In genomic region chr13:56522081-56522820, GRCm38 (mm10) we compare ENCODE assay signal across 8 mouse cellular contexts. TPM values are rescaled to one million over a fixed set of nuclear protein-coding genes. Genes with fewer than 3 reads are reported as not detected.
DNase-seq lines count a peak whose midpoint lies in the region; ATAC-seq lines count a peak whose summit lies in the region.

Gene Fbxl21 (plus strand): TSS chr13:56522472.

- H3K4me3 ChIP-seq in heart, embryonic 12.5 days: peak within 1 kb of the TSS; percentile 87
- H3K4me3 ChIP-seq in kidney, embryonic 16.5 days (ENCODE audit: low read length): peak within 1 kb of the TSS; percentile 75

- peaks cover 3% of the 10 kb centered on the region; the same call in 1 of the 2 replicates for H3K27me3 ChIP-seq in heart, embryonic 12.5 days (replicated peaks)
- no peaks in the 10 kb centered on the region for H3K27me3 ChIP-seq in kidney, embryonic 16.5 days (ENCODE audit: insufficient read depth, low read length)

- H3K9me3 ChIP-seq in heart, embryonic 12.5 days (replicated peaks): no peaks in the 10 kb centered on the region
- no peaks in the 10 kb centered on the region for H3K9me3 ChIP-seq in kidney, embryonic 16.5 days (ENCODE audit: low read length)

- H3K27ac ChIP-seq in heart, embryonic 12.5 days (ENCODE audit: poor library complexity, severe bottlenecking): peak within 1 kb of the TSS; percentile 28; the same call in 1 of the 2 replicates
- H3K27ac ChIP-seq in kidney, embryonic 16.5 days (ENCODE audit: low read length): peak within 1 kb of the TSS; percentile 52; the same call in 1 of the 2 replicates

- no peaks in the 10 kb centered on the region for H3K4me1 ChIP-seq in heart, embryonic 12.5 days (replicated peaks)
- no peaks in the 10 kb centered on the region for H3K4me1 ChIP-seq in kidney, embryonic 16.5 days (ENCODE audit: insufficient read depth, low read length)

- peak within 1 kb of the TSS; percentile 88 for H3K9ac ChIP-seq in heart, embryonic 12.5 days
- peak within 1 kb of the TSS; percentile 74 for H3K9ac ChIP-seq in kidney, embryonic 16.5 days (replicated peaks; ENCODE audit: low read length)

- ATAC-seq in heart, embryonic 12.5 days (ENCODE audit: insufficient number of reproducible peaks, low FRiP score): peak; percentile 97
- peak; percentile 99 for ATAC-seq in kidney, embryonic 16.5 days (ENCODE audit: low FRiP score, low TSS enrichment)

- peak; percentile 88 for DNase-seq in CD4-positive helper T cell, adult 2 months (ENCODE audit: low read depth, low spot score)
- DNase-seq in c-Kit-negative CD71-positive TER-119-positive erythroid progenitor cells, embryonic 14.5 days (ENCODE audit: low read depth, low spot score): peak; percentile 29
- DNase-seq in fat pad, adult 2 months (ENCODE audit: extremely low read depth, low read depth, low spot score): peak; percentile 23
- DNase-seq in liver: peak; percentile 93
- DNase-seq in monocyte, adult 2 months (ENCODE audit: low read depth in 1 of 2, low spot score in 2 of 2): peak; percentile 65 to 78
- peak; percentile 77 to 84 for DNase-seq in spleen, postnatal 14 days (ENCODE audit: low spot score in 2 of 2)

- H3K36me3 ChIP-seq in heart, embryonic 12.5 days: no peaks in the 10 kb centered on the region
- no peaks in the 10 kb centered on the region for H3K36me3 ChIP-seq in kidney, embryonic 16.5 days (ENCODE audit: insufficient read depth, low read length)

- H3K4me2 ChIP-seq in heart, embryonic 12.5 days: peak within 1 kb of the TSS; percentile 99
- peak within 1 kb of the TSS; percentile 95 for H3K4me2 ChIP-seq in kidney, embryonic 16.5 days (replicated peaks; ENCODE audit: low read depth, low read length)

- 1% methylated on average over 56 of the region's 56 CpGs for WGBS in heart, embryonic 12.5 days
- WGBS in kidney, embryonic 16.5 days: under 1% methylated on average over 56 of the region's 56 CpGs

RNA-seq across cellular contexts. Expression of gene Fbxl21, which starts in this region (rescaled TPM):
- polyA plus RNA-seq in heart, embryonic 12.5 days (2016; fragmentation: Nextera tagmentation; extraction: Ambion mirVana): 1.0 and 1.3 TPM in 2 replicates
- polyA plus RNA-seq in kidney, embryonic 16.5 days (2015; fragmentation: Nextera tagmentation; extraction: Ambion mirVana): 2.0 and 2.8 TPM in 2 replicates

Comparison
In these comparisons a context has a peak if more than half of its experiments do, and no peak if none do; other contexts are left out.
1. Peak in every context shown above with its lines: DNase-seq, ATAC-seq, H3K4me3 ChIP-seq and H3K27ac ChIP-seq.
2. DNase-seq: peak in every context shown above with its lines; median percentile 93 in liver; 88 in CD4-positive helper T cell, adult 2 months; 80 in spleen, postnatal 14 days; 72 in monocyte, adult 2 months; 29 in c-Kit-negative CD71-positive TER-119-positive erythroid progenitor cells, embryonic 14.5 days; 23 in fat pad, adult 2 months.